Mouse (Mus musculus): ENCODE measurements around the gene Rnf182.

Rnf182 gene

GRCm38 (mm10) chr13:43608854-43609253 lies 6.7 kb upstream of the Rnf182 start:
- intact Hi-C loops (cut with DNase I), result no loop called here

DNA sequence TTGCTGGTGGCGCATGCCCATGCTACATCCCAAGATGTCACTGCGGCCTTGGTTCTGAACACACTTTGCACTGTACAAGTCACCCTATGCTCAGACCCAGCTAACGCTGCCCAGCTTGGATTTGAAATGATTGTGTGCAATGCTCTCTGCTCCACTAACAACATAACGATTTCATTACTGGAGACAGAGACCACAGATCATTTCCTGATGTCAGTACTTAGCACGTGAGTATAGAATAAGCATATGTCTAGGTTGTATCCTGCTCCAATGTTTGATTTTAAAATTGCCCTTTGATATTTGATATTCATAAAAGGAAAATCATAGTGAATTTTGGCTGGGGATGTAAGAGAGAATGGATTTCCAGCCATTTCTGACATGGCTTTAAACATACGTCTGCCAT lies 3.5 kb upstream of the Rnf182 start:
- intact Hi-C loops (cut with DNase I), result no loop called here

GRCm38 (mm10) chr13:43614667-43615066 lies 843 bp upstream of the Rnf182 start:
- intact Hi-C loops (cut with DNase I), result no loop called here

GRCm38 (mm10) chr13:43615194-43615576 lies 325 bp upstream of the Rnf182 start:
- intact Hi-C loops (cut with DNase I), result no loop called here

GRCm38 (mm10) chr13:43616551-43616950 lies 1.0 kb downstream of the Rnf182 start:
- intact Hi-C loops (cut with DNase I), result no loop called here

DNA sequence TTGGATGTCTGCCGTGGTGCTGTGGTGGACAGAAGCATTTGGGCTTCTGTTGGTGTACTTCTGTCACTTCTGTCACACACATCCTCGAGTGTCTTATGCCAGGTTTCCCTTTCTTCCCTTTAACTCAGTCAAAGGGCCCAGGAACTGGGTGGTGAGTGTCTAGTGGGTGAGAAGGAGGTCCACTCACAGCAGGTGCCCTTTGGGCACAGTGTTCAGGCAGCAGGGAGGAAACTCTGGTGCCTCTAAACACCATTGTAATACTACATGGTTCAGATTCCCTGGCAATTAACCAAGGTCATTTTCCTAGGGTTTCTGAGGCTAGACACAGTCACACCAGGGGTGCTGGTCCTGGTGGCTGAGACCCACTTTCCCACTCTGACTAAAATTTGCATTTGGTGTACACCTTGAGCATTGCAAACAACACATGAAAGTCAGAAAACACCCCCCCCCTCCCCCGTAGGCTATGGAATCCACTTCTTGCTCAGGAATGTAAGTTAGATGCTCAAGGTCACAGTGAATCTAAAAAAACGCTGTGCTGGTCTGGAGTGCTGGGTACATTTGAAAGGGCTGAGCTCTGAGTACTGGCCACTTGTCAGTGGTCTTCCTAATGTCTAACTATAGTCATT lies 4.2 kb downstream of the Rnf182 start:
- intact Hi-C loops (cut with DNase I), result no loop called here

- intact Hi-C loops (cut with DNase I), result no loop called here
Observed at GRCm38 (mm10) chr13:43627922-43628321, 12.4 kb downstream of the Rnf182 start.

DNA sequence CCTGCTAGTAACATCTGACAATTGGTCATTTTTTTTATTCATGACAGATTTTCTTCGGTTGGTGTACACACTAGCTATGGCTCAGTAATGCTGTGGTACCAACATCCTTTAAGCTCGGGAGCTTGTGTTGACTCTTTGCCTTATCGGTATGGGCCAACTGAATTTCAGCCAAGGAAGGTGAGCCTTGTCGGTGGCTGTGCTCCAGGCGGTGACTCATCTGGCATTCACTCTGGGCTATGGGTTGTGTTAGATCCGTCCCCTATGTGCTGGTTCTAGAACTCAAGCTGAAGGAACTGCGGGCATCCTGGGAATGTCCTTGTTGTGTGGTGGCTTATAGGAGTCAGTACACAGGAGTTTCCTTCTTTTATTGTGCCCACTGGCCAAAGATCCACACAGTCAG lies 14.3 kb downstream of the Rnf182 start:
- intact Hi-C loops (cut with DNase I), result no loop called here

DNA sequence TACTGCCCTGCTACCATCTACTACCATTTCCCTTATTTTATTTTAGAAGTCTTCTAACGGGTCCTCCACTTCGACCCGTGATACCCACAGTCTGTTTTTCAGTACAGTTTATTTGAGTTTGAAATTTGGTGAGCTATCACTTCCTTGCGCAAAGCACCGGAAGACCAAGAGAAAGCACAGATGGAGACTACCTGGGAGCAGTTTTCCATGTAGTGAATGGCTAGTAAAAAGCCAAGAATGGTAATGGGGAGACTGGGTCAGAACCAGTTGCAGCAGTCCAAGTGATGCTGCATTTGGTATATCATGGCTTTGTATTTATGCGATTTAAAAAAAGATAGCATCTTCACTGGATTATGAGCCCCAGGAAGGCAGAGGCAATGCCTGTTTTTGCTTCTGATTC lies 15.8 kb downstream of the Rnf182 start:
- intact Hi-C loops (cut with DNase I), result no loop called here

- intact Hi-C loops (cut with DNase I), result no loop called here
Observed at GRCm38 (mm10) chr13:43633024-43633423, 17.5 kb downstream of the Rnf182 start.

DNA sequence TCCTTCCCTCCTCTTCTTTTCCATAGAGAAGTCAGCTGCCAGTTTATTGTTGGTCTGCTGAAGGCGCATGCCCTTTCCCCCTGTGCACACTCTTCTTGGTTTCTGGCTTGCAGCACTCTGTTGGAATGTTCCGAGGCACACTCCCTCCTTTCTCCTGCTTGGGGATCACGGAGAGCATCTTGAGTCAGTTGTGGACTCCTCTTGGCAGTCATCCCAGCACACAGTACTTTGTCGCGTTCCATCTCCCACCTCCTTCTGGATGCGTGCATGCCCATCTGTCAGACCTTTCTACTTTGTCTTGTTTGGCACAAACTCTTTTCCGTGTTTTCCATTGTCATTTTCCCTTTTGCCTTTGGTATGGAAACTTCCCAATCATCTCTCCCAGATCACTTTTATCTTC lies 22.2 kb downstream of the Rnf182 start:
- intact Hi-C loops (cut with DNase I), result no loop called here

DNA sequence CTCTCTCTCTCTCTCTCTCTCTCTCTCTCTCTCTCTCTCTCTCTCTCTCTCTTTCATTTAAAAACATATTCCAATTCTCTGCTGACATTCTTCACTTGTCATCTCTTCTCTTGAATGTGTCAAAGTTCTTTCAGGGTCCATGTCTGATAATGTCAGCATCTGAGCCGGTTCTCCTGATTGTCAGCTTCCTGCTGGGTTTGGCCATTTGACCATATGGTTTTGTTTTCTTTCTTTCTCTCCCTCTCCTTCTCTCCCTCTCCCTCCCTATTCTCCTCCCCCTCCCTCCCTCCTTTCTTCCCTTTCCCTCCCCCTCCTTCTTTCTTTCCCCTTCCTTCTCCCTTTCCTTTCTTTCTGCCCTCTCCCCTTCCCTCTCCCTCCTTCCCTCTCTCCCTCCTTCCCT lies 29.5 kb downstream of the Rnf182 start:
- intact Hi-C loops (cut with DNase I), result no loop called here

DNA sequence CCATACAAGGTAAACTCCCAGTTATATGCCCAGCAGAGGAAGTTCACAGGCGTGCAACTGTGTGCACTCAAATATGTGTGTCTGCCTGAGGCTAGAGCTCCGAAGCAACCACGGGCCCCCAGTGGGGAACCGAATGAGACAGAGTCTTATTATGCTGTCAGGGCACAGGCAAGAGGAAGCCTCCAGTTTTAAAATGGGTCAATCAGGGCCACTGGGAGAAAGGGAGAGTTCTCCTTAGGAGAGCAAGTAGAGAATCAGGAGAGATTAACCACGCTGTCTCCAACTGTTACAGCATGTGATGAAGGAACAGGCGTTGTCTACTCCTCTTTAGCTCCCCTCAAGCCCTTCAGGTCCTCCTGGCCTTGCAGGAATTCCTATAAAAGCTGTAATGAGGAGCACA lies 33.0 kb downstream of the Rnf182 start:
- intact Hi-C loops (cut with DNase I), result no loop called here

- intact Hi-C loops (cut with DNase I), result no loop called here
Observed at GRCm38 (mm10) chr13:43651277-43651676, 35.8 kb downstream of the Rnf182 start.

DNA sequence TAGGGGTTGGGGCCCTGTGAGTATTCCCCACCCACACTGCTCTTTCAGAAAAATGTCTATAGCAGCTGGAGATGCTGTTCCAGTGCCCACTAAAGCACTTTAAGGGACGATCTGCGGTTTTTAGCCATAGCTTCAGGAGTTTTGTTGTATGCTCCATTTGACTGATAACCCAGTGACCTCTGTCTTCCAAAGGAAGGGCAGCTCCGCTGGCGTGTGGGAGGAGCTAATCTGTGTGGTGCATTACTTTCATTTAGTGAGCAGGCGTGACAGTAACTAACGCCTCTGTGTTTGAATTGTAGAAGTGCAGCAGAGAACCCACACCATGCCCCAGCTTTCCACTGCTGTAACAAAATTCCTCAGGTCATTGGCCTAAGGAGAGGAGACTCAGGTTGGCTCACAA lies 38.6 kb downstream of the Rnf182 start:
- intact Hi-C loops (cut with DNase I), result no loop called here

DNA sequence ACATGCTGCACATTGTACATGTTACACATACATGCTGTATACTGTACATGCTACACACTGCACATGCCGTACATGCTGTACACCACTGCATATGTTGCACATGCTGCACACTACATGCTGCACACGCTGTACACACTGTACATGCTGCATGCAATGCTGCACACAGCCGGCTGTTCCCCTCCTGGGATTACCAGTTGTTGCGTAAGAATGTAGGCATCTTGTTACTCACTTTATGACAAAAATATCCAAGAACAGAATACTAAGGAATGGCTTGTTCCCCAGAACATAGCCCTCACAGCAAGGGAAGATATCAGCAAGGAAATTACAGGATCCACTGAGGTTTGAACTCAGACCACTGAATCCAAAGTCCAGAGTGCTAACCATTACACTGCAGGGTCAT lies 47.7 kb downstream of the Rnf182 start:
- intact Hi-C loops (cut with DNase I), result no loop called here

DNA sequence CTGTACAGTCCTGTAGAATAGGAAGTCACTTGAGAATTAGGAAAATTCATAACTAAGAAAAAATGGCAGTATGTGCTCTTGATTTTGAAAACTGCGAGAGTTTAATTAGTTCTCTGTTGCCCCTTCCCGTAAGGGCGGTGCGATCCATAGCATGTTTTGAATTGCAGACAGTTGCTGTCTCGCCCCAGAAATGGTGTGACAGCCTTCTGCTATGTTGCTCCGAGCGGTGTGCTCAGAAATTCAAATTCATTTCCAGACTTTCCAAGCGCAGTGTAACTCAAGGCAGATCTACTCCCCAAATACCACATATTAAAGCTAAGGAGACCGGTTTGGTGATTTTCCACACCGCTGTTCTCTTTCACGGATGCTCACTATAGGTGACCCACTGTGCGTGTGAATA lies 50.6 kb downstream of the Rnf182 start:
- intact Hi-C loops (cut with DNase I), result no loop called here

DNA sequence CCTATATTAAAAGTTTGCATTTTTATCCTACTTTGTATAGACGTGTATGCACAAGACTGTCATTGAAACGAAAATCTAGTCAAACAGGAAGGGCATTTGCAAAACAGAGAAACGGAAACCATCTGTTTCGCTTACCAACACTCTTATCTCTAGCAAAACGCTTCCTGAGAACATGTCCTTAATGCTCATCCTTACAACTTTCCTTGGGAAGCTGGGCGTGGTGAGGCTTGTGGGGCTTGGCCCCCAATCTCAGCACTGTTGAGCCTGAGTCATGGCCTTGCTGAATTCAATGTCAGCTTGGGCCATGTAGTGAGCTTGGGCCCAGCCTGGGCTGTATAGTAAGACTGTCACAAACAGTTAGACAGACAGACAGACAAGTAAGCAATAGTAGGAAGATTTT lies 51.4 kb downstream of the Rnf182 start:
- intact Hi-C loops (cut with DNase I), result no loop called here

- intact Hi-C loops (cut with DNase I), result no loop called here
Observed at GRCm38 (mm10) chr13:43677159-43677882, 61.8 kb downstream of the Rnf182 start.

GRCm38 (mm10) chr13:43677883-43678244 lies 62.4 kb downstream of the Rnf182 start:
- intact Hi-C loops (cut with DNase I), result no loop called here

DNA sequence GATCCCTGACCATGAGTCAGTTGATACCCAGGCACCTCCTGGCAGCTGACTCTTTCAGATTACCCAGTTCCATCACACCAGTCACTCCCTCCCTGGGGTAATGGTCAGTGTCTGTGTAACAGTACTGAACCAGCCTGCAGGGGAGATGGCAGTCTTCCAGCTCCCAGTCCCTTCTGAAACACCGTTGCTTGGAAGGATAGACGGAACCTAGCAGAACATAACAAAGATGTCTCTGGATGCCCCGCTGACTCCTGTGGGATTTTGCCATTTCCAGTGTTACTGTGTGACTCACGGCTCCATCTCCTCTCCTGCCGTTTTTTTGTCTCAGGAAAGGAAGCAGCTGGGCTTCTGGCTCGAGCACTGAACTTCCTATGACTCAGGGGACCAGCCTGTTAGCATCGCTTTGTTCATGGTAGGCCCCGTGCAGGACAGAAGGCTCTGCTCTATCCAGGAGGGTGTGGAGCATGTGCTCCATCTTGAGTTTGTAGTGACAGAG lies 69.0 kb downstream of the Rnf182 start:
- intact Hi-C loops (cut with DNase I), result no loop called here

DNA sequence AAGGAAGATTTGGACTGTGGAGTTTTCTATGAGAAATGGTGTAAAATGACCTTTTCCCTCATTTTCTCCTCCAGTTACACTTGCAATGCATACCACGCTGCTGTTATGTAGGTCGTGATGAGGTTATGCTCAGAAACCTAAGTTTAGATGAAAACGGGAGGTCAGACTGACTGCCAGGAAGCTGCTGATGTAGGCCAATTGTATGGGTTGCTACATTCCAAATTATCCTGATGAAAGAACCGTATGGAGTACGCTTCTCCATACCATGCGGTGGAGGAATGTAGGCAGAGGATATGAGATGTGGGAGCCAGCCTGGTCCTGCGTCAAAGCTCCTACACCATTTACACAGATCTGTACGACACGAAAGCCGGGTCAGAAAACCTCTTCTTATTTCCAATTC lies 72.6 kb downstream of the Rnf182 start:
- intact Hi-C loops (cut with DNase I), result no loop called here

GRCm38 (mm10) chr13:43691755-43692154 lies 76.2 kb downstream of the Rnf182 start:
- intact Hi-C loops (cut with DNase I), result no loop called here

All from adrenal gland (tissue).